Mouse (Mus musculus) heart, embryonic 12.5 days (tissue): ENCODE data around the gene Tmem8. TPM values are rescaled to one million over a fixed set of nuclear protein-coding genes. Genes with fewer than 3 reads are reported as not detected.
"Not testable (repeated sequence)": the region's sequence is repeated elsewhere in the genome, so short reads cannot be mapped to it uniquely, and the experiment has no call there.

Experiments used
- ATAC-seq: fragments of 200-750 bp; cut with Nextera tagmentation; 2 replicates; pipeline ENCODE4 v1.8.0; 2017; ENCODE audit warnings: moderate TSS enrichment, moderate library complexity; ENCODE audit not compliant: insufficient number of reproducible peaks, low FRiP score
- H3K27ac ChIP-seq: fragments of 300-500 bp; sonication (generic); 2 replicates; pipeline ENCODE4 v1.5.1; 2016; ENCODE audit warnings: mild to moderate bottlenecking, moderate library complexity; ENCODE audit not compliant: poor library complexity, severe bottlenecking
- H3K27me3 ChIP-seq: fragments of 300-500 bp; sonication (generic); replicated peaks from 2 replicates; pipeline ENCODE4 v1.6.1; 2016; ENCODE audit warnings: mild to moderate bottlenecking, moderate library complexity
- H3K36me3 ChIP-seq: fragments of 300-500 bp; sonication (generic); 2 replicates; pipeline ENCODE4 v1.6.1; 2016; ENCODE audit warnings: mild to moderate bottlenecking, moderate library complexity
- H3K4me1 ChIP-seq: fragments of 300-500 bp; sonication (generic); replicated peaks from 2 replicates; pipeline ENCODE4 v1.6.1; 2016; ENCODE audit warnings: mild to moderate bottlenecking
- H3K4me2 ChIP-seq: fragments of 300-500 bp; sonication (generic); 2 replicates; pipeline ENCODE4 v1.6.1; 2016; ENCODE audit warnings: mild to moderate bottlenecking, moderate library complexity
- H3K4me3 ChIP-seq: fragments of 300-500 bp; sonication (generic); 2 replicates; pipeline ENCODE4 v1.5.1; 2016; ENCODE audit warnings: mild to moderate bottlenecking
- H3K9ac ChIP-seq: fragments of 300-500 bp; sonication (generic); 2 replicates; pipeline ENCODE4 v1.6.1; 2016; ENCODE audit warnings: mild to moderate bottlenecking, moderate library complexity
- H3K9me3 ChIP-seq: fragments of 300-500 bp; sonication (generic); replicated peaks from 2 replicates; pipeline ENCODE4 v1.6.1; 2016; ENCODE audit warnings: mild to moderate bottlenecking, moderate library complexity
- WGBS: fragments of 180-500 bp; shearing (Covaris S2); methylation state at CpG from one replicate; pipeline ENCODE4 v1.1.7; 2016; 5-methylcytosine and 5-hydroxymethylcytosine counted together
- polyA plus RNA-seq: library from polyadenylated mRNA; unstranded; fragments of >200 nt; fragmentation: Nextera tagmentation; extraction: Ambion mirVana; gene quantifications from 2 replicates; pipeline ENCODE4 v1.2.1, GENCODE M21; 2016

Tmem8 gene
- polyA plus RNA-seq, 1 experiment from 2014 or later, result 1.2 TPM

DNA sequence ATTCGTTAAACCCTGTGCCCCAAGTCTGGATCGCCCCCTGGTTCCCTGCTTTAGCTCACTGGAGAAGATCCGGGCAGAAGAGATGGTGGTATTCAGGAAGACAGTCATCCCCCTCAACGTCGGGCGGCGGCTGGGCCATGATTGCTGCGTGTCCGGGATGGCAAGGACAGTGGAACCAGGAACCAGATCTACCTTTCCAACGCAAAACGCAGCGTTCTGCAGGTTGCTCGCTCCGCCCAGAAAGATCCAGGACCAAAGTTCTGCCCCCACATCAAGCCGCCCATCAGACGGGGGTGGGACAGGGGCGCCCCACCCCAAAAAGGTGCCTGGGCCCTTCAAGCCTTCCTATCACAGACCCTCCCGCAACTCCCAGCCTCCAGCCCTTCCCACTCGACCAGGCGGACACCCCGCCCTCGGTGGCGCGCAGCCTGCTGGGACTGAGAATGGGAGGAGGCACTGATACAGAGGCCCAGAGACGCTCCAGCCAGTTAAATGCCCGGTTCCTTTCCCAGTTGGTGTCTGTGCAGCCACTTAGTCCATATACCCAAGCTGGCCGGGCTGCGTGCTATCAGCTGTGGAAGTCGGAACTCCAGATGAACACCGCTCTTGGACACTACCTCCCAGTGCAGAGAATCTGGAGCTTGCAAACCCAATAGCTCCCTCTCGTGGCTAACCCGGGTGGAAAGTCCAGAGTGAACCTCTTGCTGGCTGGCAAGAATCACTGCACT, 23.0 kb upstream of the Tmem8 start, which contains the start of gene Decr2:
Gene Decr2 (minus strand): TSS at position 433 of the 728 bp plus-strand sequence.
- Histone ChIP-seq H3K27me3 (no peaks in the 10 kb centered on the region), H3K4me3 (peak within 1 kb of the TSS; percentile 68), H3K4me1 (peaks cover 12% of the 10 kb centered on the region), H3K9me3 (no peaks in the 10 kb centered on the region), H3K27ac (peak within 1 kb of the TSS; percentile 79), H3K36me3 (peaks cover 30% of the 10 kb centered on the region), H3K4me2 (peak within 1 kb of the TSS; percentile 75), H3K9ac (peak within 1 kb of the TSS; percentile 70)
- WGBS, result under 1% methylated on average over 32 of the region's 32 CpGs
- ATAC-seq, result peak; percentile 87

GRCm38 (mm10) chr17:26094531-26095110, 18.5 kb upstream of the Tmem8 start:
- H3K27ac ChIP-seq, result no peak overlapping the region
- peaks cover 12% of the 10 kb centered on the region for H3K4me1 ChIP-seq
- peaks cover 19% of the 10 kb centered on the region for H3K36me3 ChIP-seq
- ATAC-seq, result no peak
- WGBS, result 29% methylated on average over 9 of the region's 9 CpGs
- H3K4me2 ChIP-seq, result peak overlapping the region; percentile 73
- H3K9me3 ChIP-seq, result no peaks in the 10 kb centered on the region
- no peaks in the 10 kb centered on the region for H3K27me3 ChIP-seq
- H3K4me3 ChIP-seq, result peak overlapping the region; percentile 60
- peak overlapping the region; percentile 81 for H3K9ac ChIP-seq

- peaks cover 11% of the 10 kb centered on the region for H3K4me1 ChIP-seq
- peak; percentile 79 for ATAC-seq
- H3K9me3 ChIP-seq, result no peaks in the 10 kb centered on the region
- H3K4me3 ChIP-seq, result peak within 1 kb of the TSS; percentile 60
- peak within 1 kb of the TSS; percentile 26; the same call in 1 of the 2 replicates for H3K27ac ChIP-seq
- peak within 1 kb of the TSS; percentile 73 for H3K4me2 ChIP-seq
- no peaks in the 10 kb centered on the region for H3K27me3 ChIP-seq
- 3% methylated on average over 47 of the region's 47 CpGs for WGBS
- H3K9ac ChIP-seq, result peak within 1 kb of the TSS; percentile 81
- H3K36me3 ChIP-seq, result peaks cover 19% of the 10 kb centered on the region
These were observed 17.9 kb upstream of the Tmem8 start, which contains the start of gene Nme4 for GRCm38 (mm10) chr17:26095121-26095740. Nme4 (minus strand) TSS chr17:26095602.

- 0 out of 2 replicates have a peak, but pooled peaks cover 4% of the 10 kb centered on the region for H3K36me3 ChIP-seq
- H3K4me3 ChIP-seq, result no peak overlapping the region
- no peaks in the 10 kb centered on the region for H3K9me3 ChIP-seq
- no peak for ATAC-seq
- peaks cover 11% of the 10 kb centered on the region for H3K4me1 ChIP-seq
- H3K27me3 ChIP-seq, result no peaks in the 10 kb centered on the region
- no peak overlapping the region for H3K9ac ChIP-seq
- H3K27ac ChIP-seq, result no peak overlapping the region
- 87% methylated on average over 7 of the region's 7 CpGs for WGBS
- no peak overlapping the region for H3K4me2 ChIP-seq
These were observed 14.6 kb upstream of the Tmem8 start for GRCm38 (mm10) chr17:26098461-26098860.

- H3K36me3 ChIP-seq, H3K9me3 ChIP-seq, ATAC-seq, H3K9ac ChIP-seq, H3K27me3 ChIP-seq, H3K4me2 ChIP-seq, H3K4me3 ChIP-seq, H3K4me1 ChIP-seq, H3K27ac ChIP-seq: not testable (repeated sequence)
- WGBS, result 66% methylated on average over 3 of the region's 3 CpGs
These were observed 13.8 kb upstream of the Tmem8 start for GRCm38 (mm10) chr17:26099316-26099715.

DNA sequence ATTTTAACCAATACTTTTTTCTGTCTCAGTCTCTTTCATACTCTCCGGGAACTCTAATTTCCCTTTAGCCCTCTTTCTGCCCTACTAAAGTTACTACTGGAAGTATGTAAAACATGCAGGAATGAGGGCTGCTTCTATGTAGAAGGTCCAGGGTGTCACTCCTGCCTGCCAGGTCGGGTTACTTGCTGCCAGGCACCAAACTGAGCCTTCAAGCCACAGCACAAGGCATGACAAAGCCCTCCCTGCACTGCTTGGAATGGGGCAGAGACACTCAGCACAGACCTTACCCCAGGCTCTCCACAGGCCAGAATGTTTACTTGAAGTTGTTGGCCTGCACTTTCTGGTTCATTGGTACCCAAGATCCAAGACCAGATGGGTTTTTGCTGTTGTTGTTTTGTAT, 12.9 kb upstream of the Tmem8 start:
- Histone ChIP-seq H3K4me3 (no peak overlapping the region), H3K4me1 (0 out of 2 replicates have a peak, but pooled peaks cover 3% of the 10 kb centered on the region), H3K9me3 (no peaks in the 10 kb centered on the region), H3K27me3 (no peaks in the 10 kb centered on the region), H3K36me3 (no peaks in the 10 kb centered on the region), H3K27ac (no peak overlapping the region), H3K9ac (no peak overlapping the region), H3K4me2 (no peak overlapping the region)
- no peak for ATAC-seq
- WGBS, result 40% methylated on average over 2 of the region's 2 CpGs

GRCm38 (mm10) chr17:26101478-26101877, 11.6 kb upstream of the Tmem8 start:
- 60% methylated on average over 4 of the region's 4 CpGs for WGBS
- Histone ChIP-seq H3K27me3 (no peaks in the 10 kb centered on the region; the same call in 1 of the 2 replicates), H3K9me3 (no peaks in the 10 kb centered on the region), H3K4me2 (no peak overlapping the region), H3K36me3 (no peaks in the 10 kb centered on the region), H3K27ac (no peak overlapping the region), H3K4me3 (no peak overlapping the region), H3K9ac (no peak overlapping the region), H3K4me1 (no peaks in the 10 kb centered on the region)
- ATAC-seq, result peak; percentile 59; the same call in 1 of the 2 replicates

GRCm38 (mm10) chr17:26105619-26106018, 7.5 kb upstream of the Tmem8 start:
- no peak overlapping the region for H3K9ac ChIP-seq
- no peak overlapping the region for H3K27ac ChIP-seq
- H3K9me3 ChIP-seq, result no peaks in the 10 kb centered on the region
- H3K4me2 ChIP-seq, result no peak overlapping the region
- no peak for ATAC-seq
- no peak overlapping the region for H3K4me3 ChIP-seq
- H3K36me3 ChIP-seq, result no peaks in the 10 kb centered on the region
- H3K4me1 ChIP-seq, result no peaks in the 10 kb centered on the region
- H3K27me3 ChIP-seq, result peaks cover 7% of the 10 kb centered on the region
- WGBS, result 38% methylated on average over 4 of the region's 4 CpGs

GRCm38 (mm10) chr17:26110156-26110555, 2.9 kb upstream of the Tmem8 start:
- Histone ChIP-seq H3K9me3 (no peaks in the 10 kb centered on the region), H3K9ac (no peak overlapping the region), H3K4me3 (no peak overlapping the region), H3K4me1 (peaks cover 11% of the 10 kb centered on the region), H3K27me3 (peaks cover 49% of the 10 kb centered on the region), H3K4me2 (no peak overlapping the region), H3K36me3 (no peaks in the 10 kb centered on the region), H3K27ac (no peak overlapping the region)
- 30% methylated on average over 4 of the region's 4 CpGs for WGBS
- no peak for ATAC-seq

DNA sequence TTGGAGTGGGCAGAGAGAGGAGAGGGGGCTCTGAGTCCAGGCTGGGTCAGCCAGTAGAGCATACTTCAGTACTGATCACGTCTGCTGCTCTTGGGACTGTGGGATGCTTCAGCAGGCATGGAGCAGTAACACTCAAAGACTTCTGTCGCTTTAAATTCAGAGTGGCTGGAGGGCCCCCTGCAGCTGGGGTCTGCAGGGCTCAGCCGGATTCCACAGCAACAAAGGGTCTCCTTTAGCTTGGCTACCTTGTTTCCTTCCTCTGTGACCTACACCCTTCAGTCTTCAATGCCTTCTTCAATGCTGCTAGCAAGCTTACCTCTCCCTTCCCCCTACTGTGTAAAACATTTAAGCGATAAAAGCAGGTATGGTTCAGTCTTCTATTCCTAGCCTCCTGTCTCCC, 2.1 kb upstream of the Tmem8 start:
- Histone ChIP-seq H3K4me3 (no peak overlapping the region), H3K27ac (no peak overlapping the region), H3K9ac (no peak overlapping the region), H3K9me3 (no peaks in the 10 kb centered on the region), H3K4me1 (peaks cover 11% of the 10 kb centered on the region), H3K4me2 (no peak overlapping the region), H3K27me3 (peaks cover 57% of the 10 kb centered on the region), H3K36me3 (no peaks in the 10 kb centered on the region)
- WGBS, result 12% methylated on average over 4 of the region's 4 CpGs
- no peak for ATAC-seq

DNA sequence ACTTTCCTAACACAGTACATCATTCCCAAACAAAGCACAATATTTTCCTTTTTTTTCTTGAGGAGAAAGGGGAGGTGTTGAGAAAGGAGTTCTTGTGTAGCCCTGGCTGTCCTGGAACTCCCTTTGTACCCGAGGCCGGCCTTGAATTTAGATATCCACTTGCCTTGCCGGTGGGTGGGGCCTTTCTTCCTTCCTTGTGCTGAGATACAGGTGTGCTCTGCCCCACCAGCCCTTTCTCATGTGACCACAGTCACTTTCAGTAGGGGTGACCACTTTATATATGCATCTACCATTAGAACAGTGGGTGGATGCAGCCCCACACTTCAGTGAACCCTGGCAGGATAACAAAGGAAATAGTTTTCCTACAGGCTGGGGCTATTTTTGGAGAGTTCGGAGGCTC, 1.4 kb upstream of the Tmem8 start:
- Histone ChIP-seq H3K4me1 (peaks cover 11% of the 10 kb centered on the region), H3K27ac (no peak overlapping the region), H3K4me3 (no peak overlapping the region), H3K36me3 (no peaks in the 10 kb centered on the region), H3K27me3 (peaks cover 64% of the 10 kb centered on the region), H3K4me2 (no peak overlapping the region), H3K9ac (no peak overlapping the region), H3K9me3 (no peaks in the 10 kb centered on the region)
- ATAC-seq, result no peak
- WGBS, result 26% methylated on average over 4 of the region's 4 CpGs
